Mouse (Mus musculus): ENCODE measurements around the gene Rassf4. TPM values are rescaled to one million over a fixed set of nuclear protein-coding genes. Genes with fewer than 3 reads are reported as not detected.

Rassf4 gene
- total and polyA plus RNA-seq, 3 experiments = 0.08 TPM; not detected in 1

DNA sequence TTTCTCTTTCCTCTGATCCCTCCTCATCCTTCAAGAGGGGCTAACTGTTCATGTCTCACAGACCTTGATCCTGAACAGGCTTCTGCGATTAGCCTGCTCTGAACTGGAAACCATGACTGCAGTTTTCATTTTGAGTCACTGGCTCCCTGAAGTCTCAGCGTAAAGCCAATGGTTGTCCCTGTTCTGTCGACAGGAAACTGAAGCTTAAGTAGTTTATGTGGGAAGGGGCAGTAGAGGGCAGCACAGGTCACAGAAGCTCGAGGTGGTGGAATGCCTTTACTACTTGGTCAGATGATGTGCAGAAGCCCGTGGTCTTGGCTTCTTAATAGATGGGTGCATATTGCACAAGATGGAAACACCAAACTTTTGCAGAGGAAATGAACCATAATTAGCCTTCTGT is 38.3 kb upstream of the Rassf4 start:
- H3K4me1 ChIP-seq (ENCODE audit: control insufficient read depth in 1 of 2, insufficient read depth in 2 of 2, low read length in 2 of 2) = no peaks in the 10 kb centered on the region
- H3K27me3 ChIP-seq (ENCODE audit: control insufficient read depth in 1 of 2, insufficient read depth in 2 of 2, low read length in 2 of 2) = no peaks in the 10 kb centered on the region
- H3K9ac ChIP-seq (ENCODE audit: control insufficient read depth, low read depth, low read length, poor library complexity, severe bottlenecking) = no peak overlapping the region
- TF ChIP-seq CHD1 (IDR thresholded peaks at IDR 0.05; ENCODE audit: low read depth, low read length) (no peak), BHLHE40 (IDR thresholded peaks at IDR 0.05; ENCODE audit: borderline replicate concordance, low read depth, low read length) (no peak), MYC (IDR thresholded peaks at IDR 0.05; ENCODE audit: low read depth, low read length) (no peak), MAFK (IDR thresholded peaks at IDR 0.05; ENCODE audit: borderline replicate concordance, low read depth, low read length) (no peak), E2F4 (IDR thresholded peaks at IDR 0.05; ENCODE audit: borderline replicate concordance, low read depth, low read length) (no peak), JUND (IDR thresholded peaks at IDR 0.05; ENCODE audit: low read depth, low read length) (no peak), RCOR1 (IDR thresholded peaks at IDR 0.05; ENCODE audit: low read depth, low read length) (no peak), NRF1 (IDR thresholded peaks at IDR 0.05; ENCODE audit: insufficient read depth, low read depth, low read length, poor library complexity, severe bottlenecking) (no peak), GABPA (IDR thresholded peaks at IDR 0.05; ENCODE audit: low read depth, low read length) (no peak), CHD2 (IDR thresholded peaks at IDR 0.05; ENCODE audit: low read length) (no peak), ZKSCAN1 (IDR thresholded peaks at IDR 0.05; ENCODE audit: low read depth, low read length) (no peak), MEF2A (IDR thresholded peaks at IDR 0.05; ENCODE audit: extremely low read depth, insufficient replicate concordance, low read depth, low read length, poor library complexity, severe bottlenecking) (no peak), SMC3 (IDR thresholded peaks at IDR 0.05; ENCODE audit: low read depth, low read length) (no peak), MYB (IDR thresholded peaks at IDR 0.05; ENCODE audit: low read depth, low read length) (no peak), SIN3A (IDR thresholded peaks at IDR 0.05; ENCODE audit: low read length) (no peak)
- no peak overlapping the region for H3K27ac ChIP-seq (ENCODE audit: control insufficient read depth, low read depth, low read length)
- H3K79me2 ChIP-seq (ENCODE audit: control insufficient read depth, insufficient read depth, low read length, poor library complexity) = no peaks in the 10 kb centered on the region
- DNase-seq (ENCODE audit: low read depth, low spot score) = no peak
- H3K36me3 ChIP-seq (ENCODE audit: control insufficient read depth in 1 of 2, insufficient read depth in 2 of 2, low read length in 2 of 2) = no peaks in the 10 kb centered on the region
- no peaks in the 10 kb centered on the region for H3K9me3 ChIP-seq (replicated peaks; ENCODE audit: insufficient read depth, low read length)
- H3K4me3 ChIP-seq (ENCODE audit: control insufficient read depth in 1 of 2, insufficient read depth in 1 of 2, low read depth in 2 of 2, low read length in 2 of 2) = no peak overlapping the region

- Histone ChIP-seq H3K4me3 (ENCODE audit: control insufficient read depth in 1 of 2, insufficient read depth in 1 of 2, low read depth in 2 of 2, low read length in 2 of 2) (no peak overlapping the region), H3K9me3 (replicated peaks; ENCODE audit: insufficient read depth, low read length) (no peaks in the 10 kb centered on the region), H3K27ac (ENCODE audit: control insufficient read depth, low read depth, low read length) (no peak overlapping the region), H3K27me3 (ENCODE audit: control insufficient read depth in 1 of 2, insufficient read depth in 2 of 2, low read length in 2 of 2) (no peaks in the 10 kb centered on the region), H3K79me2 (ENCODE audit: control insufficient read depth, insufficient read depth, low read length, poor library complexity) (no peaks in the 10 kb centered on the region), H3K4me1 (ENCODE audit: control insufficient read depth in 1 of 2, insufficient read depth in 2 of 2, low read length in 2 of 2) (no peaks in the 10 kb centered on the region), H3K36me3 (ENCODE audit: control insufficient read depth in 1 of 2, insufficient read depth in 2 of 2, low read length in 2 of 2) (no peaks in the 10 kb centered on the region), H3K9ac (ENCODE audit: control insufficient read depth, low read depth, low read length, poor library complexity, severe bottlenecking) (no peak overlapping the region)
- TF ChIP-seq USF1 (IDR thresholded peaks at IDR 0.05; ENCODE audit: low read depth, low read length) (no peak), MYC (IDR thresholded peaks at IDR 0.05; ENCODE audit: low read depth, low read length) (no peak), MAX (IDR thresholded peaks at IDR 0.05; ENCODE audit: low read length) (no peak), KAT2A (conservative IDR thresholded peaks at IDR 0.05; ENCODE audit: low read depth, low read length) (no peak), TCF12 (IDR thresholded peaks at IDR 0.05; ENCODE audit: low read depth, low read length) (no peak), SIN3A (IDR thresholded peaks at IDR 0.05; ENCODE audit: low read length) (no peak)
- no peak for DNase-seq (ENCODE audit: low read depth, low spot score)
These were observed 30.6 kb upstream of the Rassf4 start for GRCm38 (mm10) chr6:116704320-116704719.

All from MEL (cell line).